Mouse (Mus musculus): ENCODE measurements around the gene Podxl2. TPM values are rescaled to one million over a fixed set of nuclear protein-coding genes. Genes with fewer than 3 reads are reported as not detected.

The Podxl2 gene
- total RNA-seq, 2 experiments from 2014 or later, result 0.92 TPM; not detected in 1

- ATAC-seq (replicated peaks; ENCODE audit: poor library complexity), result peak; percentile 82
Measured at GRCm38 (mm10) chr6:88803957-88804695, 70.7 kb downstream of the Podxl2 start.

- peak; percentile 65 for ATAC-seq (replicated peaks; ENCODE audit: poor library complexity)
Measured at GRCm38 (mm10) chr6:88803051-88803450, 71.8 kb downstream of the Podxl2 start.

GRCm38 (mm10) chr6:88800735-88801134 lies 74.1 kb downstream of the Podxl2 start:
- ATAC-seq (replicated peaks; ENCODE audit: poor library complexity), result no peak

- no peak for ATAC-seq (replicated peaks; ENCODE audit: poor library complexity)
Measured at GRCm38 (mm10) chr6:88800191-88800590, 74.7 kb downstream of the Podxl2 start.

- ATAC-seq (replicated peaks; ENCODE audit: poor library complexity), result no peak
Measured at GRCm38 (mm10) chr6:88794561-88794971, 80.3 kb downstream of the Podxl2 start.

GRCm38 (mm10) chr6:88793872-88794271 lies 81.0 kb downstream of the Podxl2 start:
- ATAC-seq (replicated peaks; ENCODE audit: poor library complexity), result no peak

GRCm38 (mm10) chr6:88793243-88793642 lies 81.6 kb downstream of the Podxl2 start:
- no peak for ATAC-seq (replicated peaks; ENCODE audit: poor library complexity)

Other genes starting within 250 kb of the Podxl2 start
- gene Kbtbd12, start 237.1 kb downstream of the Podxl2 start, total RNA-seq (2015), result 0.17 and 0.37 TPM in 2 replicates
- gene Kbtbd12, start 237.1 kb downstream of the Podxl2 start, total RNA-seq (2017), result 0.41 and 0.67 TPM in 2 replicates
- gene Mgll, start 150.6 kb downstream of the Podxl2 start, total RNA-seq (2015), result 1.7 and 1.9 TPM in 2 replicates
- gene Mgll, start 150.6 kb downstream of the Podxl2 start, total RNA-seq (2017), result 1.6 and 2.7 TPM in 2 replicates
- 7.8 and 9.5 TPM in 2 replicates for gene Abtb1, start 33.1 kb downstream of the Podxl2 start, total RNA-seq (2015)
- 40.1 and 40.7 TPM in 2 replicates for gene Abtb1, start 33.1 kb downstream of the Podxl2 start, total RNA-seq (2017)
- 103 and 107 TPM in 2 replicates for gene Mcm2, start 23.7 kb upstream of the Podxl2 start, total RNA-seq (2015)
- gene Mcm2, start 23.7 kb upstream of the Podxl2 start, total RNA-seq (2017), result 150 and 151 TPM in 2 replicates
- 24.3 and 26.1 TPM in 2 replicates for gene Tpra1, start 27.2 kb upstream of the Podxl2 start, total RNA-seq (2015)
- gene Tpra1, start 27.2 kb upstream of the Podxl2 start, total RNA-seq (2017), result 28.4 and 32.8 TPM in 2 replicates

Measured in megakaryocyte progenitor cell, adult 5-6 weeks (primary cell).